Mouse (Mus musculus): Measurements from ENCODE around the gene Pinlyp.

GRCm38 (mm10) chr7:24592163-24592562 lies 46.2 kb upstream of the Pinlyp start:
- TF ChIP-seq POLR2A (IDR thresholded peaks at IDR 0.05; ENCODE audit: extremely low read depth, insufficient read depth, low read length): no peak
- no peak for TF ChIP-seq CTCF (IDR thresholded peaks at IDR 0.05; ENCODE audit: low read depth, low read length)

Data from liver, adult 2 months (tissue).